Mouse (Mus musculus) limb, embryonic 10.5 days (tissue): ENCODE measurements around the gene Sox21. TPM values are rescaled to one million over a fixed set of nuclear protein-coding genes. Genes with fewer than 3 reads are reported as not detected.

Source experiments
- DNase-seq: peaks from one replicate; pipeline ENCODE4 v3.0.0-alpha.2; 2017; ENCODE audit warnings: low spot score
- H3K27ac ChIP-seq: fragments of 300-500 bp; sonication (generic); 2 replicates; pipeline ENCODE4 v1.5.1; 2016; ENCODE audit warnings: mild to moderate bottlenecking
- H3K27me3 ChIP-seq: fragments of 300-500 bp; sonication (generic); 2 replicates; pipeline ENCODE4 v1.6.1; 2016; ENCODE audit warnings: low read depth, mild to moderate bottlenecking; ENCODE audit not compliant: poor library complexity, severe bottlenecking
- H3K36me3 ChIP-seq: fragments of 300-500 bp; sonication (generic); 2 replicates; pipeline ENCODE4 v1.6.1; 2016; ENCODE audit warnings: mild to moderate bottlenecking, moderate library complexity
- H3K4me1 ChIP-seq: fragments of 300-500 bp; sonication (generic); 2 replicates; pipeline ENCODE4 v1.6.1; 2016
- H3K4me3 ChIP-seq: fragments of 300-500 bp; sonication (generic); 2 replicates; pipeline ENCODE4 v1.5.1; 2016; ENCODE audit warnings: mild to moderate bottlenecking, moderate library complexity
- H3K9me3 ChIP-seq: fragments of 300-500 bp; sonication (generic); replicated peaks from 2 replicates; pipeline ENCODE4 v1.6.1; 2016; ENCODE audit warnings: mild to moderate bottlenecking
- WGBS: fragments of 180-500 bp; shearing (Covaris S2); methylation state at CpG from one replicate; pipeline ENCODE4 v1.1.7; 2016; 5-methylcytosine and 5-hydroxymethylcytosine counted together
- polyA plus RNA-seq: library from polyadenylated mRNA; unstranded; fragments of >200 nt; fragmentation: Nextera tagmentation; extraction: Ambion mirVana; gene quantifications from 2 replicates; pipeline ENCODE4 v1.2.1, GENCODE M21; 2016

The Sox21 gene
- polyA plus RNA-seq, 1 experiment from 2014 or later: 0.13 TPM

DNA sequence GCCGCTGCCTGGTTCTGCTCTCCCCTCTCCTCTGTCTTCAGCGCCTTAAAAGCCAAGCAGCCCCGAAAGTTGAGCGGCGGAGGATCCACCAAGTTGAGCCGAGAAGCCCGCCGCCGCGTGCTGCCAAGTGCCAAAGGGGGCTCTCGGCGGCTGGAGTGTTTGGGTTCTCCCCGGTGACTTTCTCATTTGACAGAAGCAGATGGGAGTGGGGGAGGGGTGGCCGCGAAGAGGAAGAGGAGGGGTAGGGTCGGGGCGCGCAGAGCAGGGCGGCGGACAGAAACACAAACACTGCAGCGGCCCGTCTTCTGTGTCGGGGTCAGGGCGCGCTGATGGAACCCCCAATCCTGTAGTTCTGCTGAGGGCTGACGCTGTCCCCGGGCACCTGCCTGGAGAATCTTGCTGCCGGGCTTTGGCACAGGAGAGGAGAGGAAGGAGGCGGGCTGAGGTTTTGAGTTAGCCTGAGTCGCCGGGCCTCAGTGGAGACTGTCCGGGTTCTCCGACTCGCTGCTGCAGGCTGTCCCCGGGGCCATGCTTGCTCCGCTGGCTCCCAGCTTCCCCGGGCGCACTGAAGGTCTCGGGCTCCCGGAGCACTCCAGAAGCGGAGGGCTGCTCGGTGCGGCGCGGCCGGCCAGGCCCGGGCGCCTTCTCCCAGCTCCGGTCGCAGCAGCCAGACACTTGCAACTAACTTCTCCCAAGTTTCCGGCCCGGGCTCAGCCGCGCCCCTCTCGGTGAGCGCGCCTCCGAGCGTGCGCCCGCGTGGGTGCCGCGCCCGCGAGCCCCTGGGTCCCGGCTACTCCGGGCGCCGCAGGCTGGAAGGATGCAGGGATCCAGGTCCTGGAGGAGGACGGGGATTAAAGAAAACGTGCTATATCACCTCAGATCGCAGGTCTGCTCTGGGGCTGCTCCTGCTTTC is 601 bp downstream of the Sox21 start:
- Histone ChIP-seq H3K4me3 (peak overlapping the region; percentile 56), H3K4me1 (peaks cover 37% of the 10 kb centered on the region), H3K27me3 (peaks cover 98% of the 10 kb centered on the region), H3K9me3 (no peaks in the 10 kb centered on the region), H3K27ac (peak overlapping the region; percentile 31), H3K36me3 (no peaks in the 10 kb centered on the region)
- WGBS: under 1% methylated on average over 73 of the region's 73 CpGs
- peak; percentile 77 for DNase-seq

DNA sequence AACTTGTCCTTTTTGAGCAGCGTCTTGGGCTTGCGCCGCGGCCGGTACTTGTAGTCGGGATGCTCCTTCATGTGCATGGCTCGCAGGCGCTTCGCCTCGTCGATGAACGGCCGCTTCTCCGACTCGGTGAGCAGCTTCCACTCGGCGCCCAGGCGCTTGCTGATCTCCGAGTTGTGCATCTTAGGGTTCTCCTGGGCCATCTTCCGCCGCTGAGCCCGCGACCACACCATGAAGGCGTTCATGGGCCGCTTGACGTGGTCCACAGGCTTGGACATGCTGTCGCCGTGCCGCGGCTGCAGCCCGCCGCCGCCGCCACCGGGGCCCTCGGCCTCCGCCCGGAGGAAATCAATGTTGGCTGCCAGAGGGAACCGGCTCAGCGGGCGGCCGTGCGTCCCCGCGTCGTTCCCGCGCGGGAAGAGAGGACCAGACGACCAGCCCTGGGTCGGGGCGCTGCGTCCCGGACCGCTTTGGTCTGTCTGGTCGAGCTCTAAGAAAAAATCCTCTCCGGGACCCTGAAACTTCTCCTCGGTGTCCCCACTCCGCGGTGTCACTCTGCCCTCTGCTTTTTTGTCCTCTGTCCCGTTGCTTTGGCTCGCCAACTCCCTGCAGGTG is 1.4 kb downstream of the Sox21 start:
- Histone ChIP-seq H3K4me3 (peak overlapping the region; percentile 56), H3K27me3 (peaks cover 98% of the 10 kb centered on the region), H3K4me1 (peaks cover 40% of the 10 kb centered on the region), H3K9me3 (no peaks in the 10 kb centered on the region), H3K36me3 (no peaks in the 10 kb centered on the region), H3K27ac (0 out of 2 replicates have a peak overlapping the region, but pooled peaks have one; percentile 19)
- DNase-seq: peak; percentile 74
- WGBS: under 1% methylated on average over 62 of the region's 62 CpGs

DNA sequence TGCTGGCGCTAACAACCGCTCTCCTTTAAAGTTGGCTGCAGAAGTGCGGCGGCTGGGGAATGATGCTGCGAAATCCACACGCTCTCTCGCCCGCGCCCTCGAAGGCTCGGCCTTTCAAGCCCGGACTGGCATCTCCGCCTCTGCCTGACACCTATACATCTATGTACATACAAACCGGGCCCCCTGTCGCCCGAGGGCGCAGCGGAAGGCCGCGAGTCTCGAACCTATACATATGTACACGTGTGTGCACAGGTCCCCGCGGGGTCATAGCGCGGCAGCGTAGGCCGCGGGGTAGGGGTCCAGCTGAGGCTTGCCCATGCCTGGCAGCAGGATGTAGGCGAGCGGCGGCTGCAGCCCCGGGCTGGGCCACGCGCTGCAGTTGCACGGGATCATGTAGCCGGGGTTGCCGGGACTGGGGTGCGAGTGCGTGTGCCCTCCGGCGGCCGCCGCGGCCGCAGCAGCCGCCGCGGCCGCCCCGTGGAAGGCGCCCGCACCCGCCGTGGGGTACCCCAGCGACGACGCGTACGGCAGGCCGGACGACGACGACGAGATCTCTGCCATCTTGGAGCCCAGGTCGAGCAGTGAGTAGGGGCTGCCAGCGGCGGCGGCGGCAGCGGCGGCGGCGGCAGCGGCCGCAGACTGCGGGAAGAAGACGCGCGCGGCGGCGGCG is 2.2 kb downstream of the Sox21 start:
- Histone ChIP-seq H3K4me1 (peaks cover 40% of the 10 kb centered on the region), H3K27me3 (peaks cover 98% of the 10 kb centered on the region), H3K36me3 (no peaks in the 10 kb centered on the region), H3K27ac (0 out of 2 replicates have a peak overlapping the region, but pooled peaks have one; percentile 19), H3K4me3 (peak overlapping the region; percentile 56), H3K9me3 (no peaks in the 10 kb centered on the region)
- WGBS: under 1% methylated on average over 83 of the region's 84 CpGs
- peak; percentile 78 for DNase-seq

DNA sequence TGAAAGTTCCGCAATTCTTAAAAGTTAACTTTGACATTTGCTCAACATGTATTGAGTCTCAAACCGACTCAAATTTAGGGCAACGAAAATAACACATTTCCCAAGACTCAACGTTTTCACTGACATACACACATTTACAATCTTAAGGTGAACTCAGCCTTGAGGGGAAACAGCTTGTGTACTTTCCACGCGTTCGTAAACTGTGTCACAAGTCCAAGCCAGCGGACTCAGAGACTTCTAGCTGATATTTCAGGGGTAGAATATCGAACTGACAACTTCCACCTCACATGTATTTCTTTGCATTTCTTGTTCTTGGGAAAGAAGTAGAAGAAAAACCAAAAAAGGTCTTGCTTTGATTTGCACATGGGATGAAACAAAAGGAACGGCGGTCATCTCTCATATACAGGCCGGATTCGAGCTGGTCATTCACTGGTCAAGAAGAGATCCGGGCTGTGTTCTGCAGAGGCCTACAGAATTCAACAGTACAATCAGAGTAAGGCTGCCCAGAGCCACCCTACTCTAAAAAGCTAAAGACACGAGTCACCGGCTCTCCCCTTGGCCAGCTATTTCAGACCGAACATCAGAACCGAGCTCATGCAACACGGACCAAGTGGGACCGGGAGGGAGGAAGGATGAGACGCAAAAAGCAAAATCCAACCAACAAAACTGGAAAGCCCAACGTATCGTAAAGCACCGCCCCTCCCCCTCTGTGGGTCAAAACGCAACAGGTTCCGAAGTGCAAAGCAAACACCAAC is 2.9 kb downstream of the Sox21 start:
- Histone ChIP-seq H3K27ac (no peak overlapping the region), H3K4me1 (peaks cover 40% of the 10 kb centered on the region), H3K36me3 (no peaks in the 10 kb centered on the region), H3K9me3 (no peaks in the 10 kb centered on the region), H3K4me3 (peak overlapping the region; percentile 56), H3K27me3 (peaks cover 98% of the 10 kb centered on the region)
- DNase-seq: no peak
- 1% methylated on average over 26 of the region's 26 CpGs for WGBS

DNA sequence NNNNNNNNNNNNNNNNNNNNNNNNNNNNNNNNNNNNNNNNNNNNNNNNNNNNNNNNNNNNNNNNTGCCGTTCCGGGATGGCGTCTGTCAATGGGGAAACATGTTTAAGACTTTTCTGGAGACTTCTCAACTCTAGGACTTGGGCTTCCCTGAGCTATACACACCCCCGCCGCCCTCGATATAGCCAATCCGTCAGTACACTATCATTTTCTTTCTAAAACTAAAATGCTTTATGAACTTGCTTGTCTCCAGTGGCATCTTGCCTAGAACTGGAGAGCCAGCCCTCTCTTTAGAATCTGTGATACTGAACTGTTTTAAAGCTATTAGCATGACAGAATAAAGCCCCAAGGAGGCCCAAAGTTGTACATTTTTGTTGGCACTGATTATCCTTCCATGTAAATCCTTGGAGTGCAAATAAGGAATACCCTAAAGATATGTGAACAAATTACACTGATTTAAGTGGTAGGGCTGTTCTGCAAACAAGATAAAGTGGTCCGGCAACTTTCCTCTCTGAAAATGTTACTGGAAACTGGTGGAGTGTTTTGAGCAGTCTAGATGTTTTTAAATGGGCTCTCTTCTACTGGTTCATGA is 4.4 kb downstream of the Sox21 start:
- no peak overlapping the region for H3K4me3 ChIP-seq
- peaks cover 50% of the 10 kb centered on the region for H3K4me1 ChIP-seq
- H3K36me3 ChIP-seq: no peaks in the 10 kb centered on the region
- H3K27me3 ChIP-seq: peaks cover 98% of the 10 kb centered on the region
- no peaks in the 10 kb centered on the region for H3K9me3 ChIP-seq
- H3K27ac ChIP-seq: no peak overlapping the region
- 5% methylated on average over 8 of the region's 8 CpGs for WGBS
- no peak for DNase-seq

DNA sequence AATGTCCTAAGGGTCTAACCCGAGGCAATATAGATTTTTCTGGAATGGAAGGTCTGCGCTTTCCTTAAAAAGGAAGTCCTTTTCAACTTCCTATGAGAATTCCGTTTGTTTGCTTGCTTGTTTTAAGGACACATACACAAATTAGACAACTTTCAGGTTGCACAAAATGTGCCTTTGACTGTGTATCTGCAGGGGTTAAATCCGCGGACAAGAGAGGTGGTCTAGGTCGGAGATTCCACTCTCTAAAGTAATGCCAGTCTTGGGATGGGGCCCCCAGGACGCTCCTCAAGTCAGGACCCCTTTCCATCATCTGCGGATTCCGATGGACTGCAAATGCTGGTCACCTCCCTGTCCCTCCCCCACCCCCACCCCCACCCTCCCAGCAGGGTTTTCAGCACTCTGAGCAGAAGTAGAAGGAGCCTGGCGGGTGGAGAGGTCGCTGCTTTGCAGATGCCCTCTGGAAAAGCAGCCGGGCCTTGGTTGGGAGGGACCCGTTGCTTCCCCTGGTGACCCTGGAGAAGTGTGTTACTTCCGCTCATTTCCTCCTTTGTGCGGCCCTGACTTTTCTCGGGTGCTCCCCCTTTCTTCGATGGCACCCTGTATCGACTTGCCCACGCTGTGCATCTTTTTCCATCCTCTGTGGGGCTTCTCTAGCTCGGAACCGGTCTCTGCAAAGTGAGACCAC is 10.2 kb downstream of the Sox21 start:
- 1% methylated on average over 21 of the region's 21 CpGs for WGBS
- DNase-seq: peak; percentile 53
- H3K9me3 ChIP-seq: no peaks in the 10 kb centered on the region
- H3K4me1 ChIP-seq: peaks cover 35% of the 10 kb centered on the region
- peaks cover 100% of the 10 kb centered on the region for H3K27me3 ChIP-seq
- H3K4me3 ChIP-seq: no peak overlapping the region
- H3K27ac ChIP-seq: no peak overlapping the region
- no peaks in the 10 kb centered on the region for H3K36me3 ChIP-seq

DNA sequence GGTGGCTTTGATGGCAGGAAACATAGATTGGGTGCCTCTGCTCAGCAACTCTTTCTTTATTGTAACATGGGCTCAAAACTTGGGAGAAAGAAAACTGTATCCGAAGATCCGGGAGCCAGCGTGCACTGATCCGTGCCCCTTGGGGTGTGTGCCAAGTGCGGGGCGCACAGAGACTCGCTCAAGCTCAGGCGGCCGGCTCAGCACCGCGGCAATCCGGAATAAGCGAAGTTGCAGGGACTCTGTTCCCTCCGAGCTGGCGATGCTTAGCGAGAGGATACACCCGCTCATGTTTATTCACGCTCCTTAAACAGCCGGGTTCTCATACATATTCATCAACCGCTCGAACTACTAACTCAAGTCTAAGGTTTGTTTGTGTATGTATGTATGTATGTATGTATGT is 10.9 kb downstream of the Sox21 start:
- H3K27me3 ChIP-seq: peaks cover 97% of the 10 kb centered on the region
- under 1% methylated on average over 21 of the region's 21 CpGs for WGBS
- DNase-seq: peak; percentile 54
- H3K36me3 ChIP-seq: no peaks in the 10 kb centered on the region
- peaks cover 28% of the 10 kb centered on the region for H3K4me1 ChIP-seq
- peak overlapping the region; percentile 13; the same call in 1 of the 2 replicates for H3K4me3 ChIP-seq
- H3K9me3 ChIP-seq: no peaks in the 10 kb centered on the region
- H3K27ac ChIP-seq: no peak overlapping the region

DNA sequence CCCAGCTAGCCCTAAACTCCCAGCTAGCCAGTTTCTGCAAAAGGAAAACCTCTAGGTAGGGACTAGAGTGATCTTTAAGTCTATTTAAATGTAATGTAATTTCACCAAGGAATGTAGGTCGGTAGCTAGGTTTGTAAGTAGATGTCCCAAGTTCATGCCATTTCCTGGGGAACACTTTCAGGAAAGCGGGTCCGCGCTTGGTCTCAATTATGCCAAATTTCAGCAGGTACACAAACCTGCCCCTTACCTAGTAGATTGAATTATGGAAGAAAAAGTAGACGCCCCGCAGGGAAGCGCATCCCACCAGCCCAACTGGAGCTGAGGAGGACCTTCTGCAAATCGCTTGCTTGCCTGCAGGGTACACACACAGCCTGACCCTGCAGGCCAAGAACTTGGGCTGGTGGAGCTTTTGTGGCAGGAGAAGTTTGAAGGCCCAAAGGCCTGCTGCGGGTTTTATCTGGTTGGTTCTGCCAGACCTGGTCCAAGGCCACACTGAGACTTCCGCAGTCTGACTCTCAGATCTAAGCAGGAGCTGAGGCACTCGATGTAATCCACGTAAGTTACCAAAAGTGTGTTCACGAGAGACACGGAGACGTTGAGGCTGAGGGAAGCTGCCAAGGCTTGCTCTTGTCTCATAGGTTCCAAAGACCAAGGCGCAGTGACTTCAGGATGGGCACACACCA is 11.6 kb downstream of the Sox21 start:
- Histone ChIP-seq H3K27me3 (peaks cover 90% of the 10 kb centered on the region), H3K4me3 (no peak overlapping the region), H3K9me3 (no peaks in the 10 kb centered on the region), H3K4me1 (peaks cover 28% of the 10 kb centered on the region), H3K27ac (no peak overlapping the region), H3K36me3 (no peaks in the 10 kb centered on the region)
- peak; percentile 51 for DNase-seq
- 7% methylated on average over 16 of the region's 16 CpGs for WGBS

DNA sequence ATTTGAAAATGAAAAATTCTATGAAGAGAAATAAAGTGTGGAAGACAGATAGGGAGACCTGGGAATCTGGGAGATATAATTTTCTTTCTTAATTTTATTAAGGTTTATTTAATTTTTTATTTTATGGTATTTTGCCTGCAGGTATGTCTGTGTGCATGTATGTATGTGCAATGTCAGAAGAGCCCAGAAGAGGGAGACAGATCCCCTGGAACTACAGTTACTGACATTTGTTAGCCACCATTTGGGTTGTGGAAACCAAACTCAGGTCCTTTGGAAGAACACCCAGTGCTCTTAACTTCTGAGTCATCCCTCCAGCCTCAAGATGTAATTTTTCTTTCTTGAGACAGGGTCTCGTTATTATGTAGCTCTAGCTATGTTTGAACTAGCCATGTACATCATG is 15.9 kb downstream of the Sox21 start:
- WGBS: 84% methylated on average over 1 of the region's 1 CpGs
- Histone ChIP-seq H3K9me3 (no peaks in the 10 kb centered on the region), H3K4me1 (peaks cover 5% of the 10 kb centered on the region; the same call in 1 of the 2 replicates), H3K27me3 (peaks cover 66% of the 10 kb centered on the region), H3K4me3 (no peak overlapping the region), H3K27ac (no peak overlapping the region), H3K36me3 (no peaks in the 10 kb centered on the region)
- no peak for DNase-seq

DNA sequence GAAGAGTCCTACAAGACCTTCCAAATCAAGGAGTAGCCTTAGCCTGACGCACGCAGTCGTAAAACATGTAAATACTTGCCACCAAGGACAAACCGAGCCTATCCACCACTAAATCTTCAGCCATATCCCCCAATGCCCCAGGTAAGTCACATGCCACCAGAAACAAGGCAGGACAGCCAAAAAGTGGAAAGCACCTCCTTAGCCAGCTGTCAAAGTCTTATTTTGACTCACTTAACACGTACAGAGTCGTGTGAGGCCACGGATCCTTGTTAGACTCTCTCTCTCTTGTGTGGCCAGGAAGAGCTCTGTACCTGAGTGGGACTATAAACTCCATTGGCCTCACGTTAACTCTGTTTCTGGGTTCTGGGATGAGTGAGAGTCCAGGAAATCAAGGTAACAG is 20.0 kb downstream of the Sox21 start:
- H3K4me1 ChIP-seq: no peaks in the 10 kb centered on the region
- H3K4me3 ChIP-seq: no peak overlapping the region
- 82% methylated on average over 8 of the region's 8 CpGs for WGBS
- H3K9me3 ChIP-seq: no peaks in the 10 kb centered on the region
- H3K27ac ChIP-seq: no peak overlapping the region
- peaks cover 35% of the 10 kb centered on the region for H3K27me3 ChIP-seq
- no peak for DNase-seq
- H3K36me3 ChIP-seq: no peaks in the 10 kb centered on the region

DNA sequence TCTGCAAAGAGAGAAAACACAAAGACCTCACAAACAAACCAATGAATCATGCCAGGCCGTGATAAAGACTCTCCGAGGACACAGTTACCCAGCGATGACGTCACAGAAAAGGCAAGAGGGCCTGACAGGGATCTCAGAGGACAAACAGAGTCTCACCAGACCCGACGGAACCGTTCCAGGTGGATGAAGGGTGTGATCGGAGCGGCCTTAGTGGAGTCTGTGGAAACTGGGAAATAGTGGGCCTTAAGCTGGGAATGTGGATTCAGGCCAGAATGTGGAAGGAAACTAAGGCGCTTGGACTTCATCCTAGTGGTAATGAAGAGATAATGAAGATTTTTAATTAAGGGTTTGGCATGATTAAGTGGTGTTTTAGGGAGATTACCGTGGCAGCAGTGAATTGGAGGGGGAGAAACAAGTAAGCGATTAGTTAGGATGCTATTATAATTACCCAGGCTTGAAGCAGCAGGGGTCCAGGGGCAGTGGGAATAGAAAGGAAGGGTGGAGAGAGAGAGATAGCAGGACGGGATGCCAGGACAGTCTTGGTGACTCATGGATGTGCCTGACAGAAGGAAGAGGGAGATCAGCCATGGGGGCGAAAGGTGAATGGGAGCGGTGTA is 24.5 kb downstream of the Sox21 start:
- Histone ChIP-seq H3K27me3 (peaks cover 15% of the 10 kb centered on the region; the same call in 1 of the 2 replicates), H3K27ac (no peak overlapping the region), H3K36me3 (no peaks in the 10 kb centered on the region), H3K9me3 (no peaks in the 10 kb centered on the region), H3K4me3 (no peak overlapping the region), H3K4me1 (no peaks in the 10 kb centered on the region)
- WGBS: 83% methylated on average over 15 of the region's 15 CpGs
- DNase-seq: no peak
